Mouse (Mus musculus): ENCODE results near the gene St7l. TPM values are rescaled to one million over a fixed set of nuclear protein-coding genes. Genes with fewer than 3 reads are reported as not detected.

St7l gene
- total and polyA plus RNA-seq, 2 experiments from 2014 or later = 18.9 to 31.3 TPM

DNA sequence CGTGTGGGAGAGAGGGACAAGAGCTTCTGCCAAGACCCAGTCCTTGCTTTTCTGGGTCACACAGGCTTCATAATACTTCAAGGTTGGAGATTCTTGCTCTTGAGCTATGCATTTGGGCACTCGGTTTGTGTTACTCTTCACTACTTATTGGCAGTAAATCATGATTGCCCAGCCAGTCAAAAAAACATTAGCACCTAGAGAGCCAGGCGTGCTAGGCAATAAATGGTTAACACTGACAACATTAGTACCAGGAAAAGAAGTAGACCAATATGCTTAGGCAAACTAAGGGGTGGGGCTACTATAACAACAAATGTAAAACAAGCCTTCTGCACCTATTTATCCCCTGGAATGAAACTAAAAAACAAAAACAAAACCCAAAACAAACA is 45.1 kb upstream of the St7l start:
- ATAC-seq (no peak), DNase-seq (ENCODE audit: low spot score) (no peak)
- peak overlapping the region; percentile 97 for H3K4me2 ChIP-seq (ENCODE audit: low read depth, low read length)
- no peaks in the 10 kb centered on the region for H3K27me3 ChIP-seq (ENCODE audit: insufficient read depth, low read length)
- H3K36me3 ChIP-seq (ENCODE audit: insufficient read depth, low read length) = no peaks in the 10 kb centered on the region
- 4% methylated on average over 3 of the region's 3 CpGs for WGBS
- no peaks in the 10 kb centered on the region for H3K4me1 ChIP-seq (ENCODE audit: insufficient read depth, low read length)
- H3K9ac ChIP-seq (replicated peaks; ENCODE audit: low read length) = peak overlapping the region; percentile 79; the same call in 1 of the 2 replicates
- peak overlapping the region; percentile 78 for H3K4me3 ChIP-seq (ENCODE audit: low read length)
- peak overlapping the region; percentile 85; the same call in 1 of the 2 replicates for H3K27ac ChIP-seq
- TF ChIP-seq CTCF (IDR thresholded peaks at IDR 0.05; ENCODE audit: low read depth) = no peak
- H3K9me3 ChIP-seq (ENCODE audit: low read length) = no peaks in the 10 kb centered on the region

DNA sequence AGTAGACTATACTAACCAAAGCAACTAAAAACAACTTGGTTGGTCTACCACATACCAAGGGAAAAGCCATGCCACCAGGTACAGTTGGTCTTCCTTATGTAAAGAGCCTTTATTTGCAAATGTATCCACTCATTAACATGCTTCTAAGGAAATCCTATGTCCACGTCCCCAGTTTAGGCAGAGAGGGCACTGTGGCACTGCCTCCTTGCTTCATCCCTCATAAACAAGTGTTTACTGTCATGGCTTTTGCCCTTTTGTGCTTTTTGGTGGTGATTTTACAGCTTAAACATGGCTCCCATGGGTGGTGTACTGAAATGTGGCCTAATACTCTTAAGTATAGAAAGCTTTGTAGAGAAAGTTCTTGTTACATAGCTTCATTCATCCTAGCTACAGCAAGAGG is 43.4 kb upstream of the St7l start:
- H3K27ac ChIP-seq = no peak overlapping the region
- H3K36me3 ChIP-seq (ENCODE audit: insufficient read depth, low read length) = no peaks in the 10 kb centered on the region; the same call in 1 of the 2 replicates
- no peaks in the 10 kb centered on the region for H3K4me1 ChIP-seq (ENCODE audit: insufficient read depth, low read length)
- no peak overlapping the region for H3K4me2 ChIP-seq (ENCODE audit: low read depth, low read length)
- DNase-seq (ENCODE audit: low spot score) (no peak), ATAC-seq (no peak)
- no peaks in the 10 kb centered on the region for H3K27me3 ChIP-seq (ENCODE audit: insufficient read depth, low read length)
- H3K9me3 ChIP-seq (ENCODE audit: low read length) = no peaks in the 10 kb centered on the region
- H3K9ac ChIP-seq (replicated peaks; ENCODE audit: low read length) = no peak overlapping the region
- H3K4me3 ChIP-seq (ENCODE audit: low read length) = no peak overlapping the region
- no peak for TF ChIP-seq CTCF (IDR thresholded peaks at IDR 0.05; ENCODE audit: low read depth)
- WGBS = 50% methylated on average over 1 of the region's 1 CpGs

DNA sequence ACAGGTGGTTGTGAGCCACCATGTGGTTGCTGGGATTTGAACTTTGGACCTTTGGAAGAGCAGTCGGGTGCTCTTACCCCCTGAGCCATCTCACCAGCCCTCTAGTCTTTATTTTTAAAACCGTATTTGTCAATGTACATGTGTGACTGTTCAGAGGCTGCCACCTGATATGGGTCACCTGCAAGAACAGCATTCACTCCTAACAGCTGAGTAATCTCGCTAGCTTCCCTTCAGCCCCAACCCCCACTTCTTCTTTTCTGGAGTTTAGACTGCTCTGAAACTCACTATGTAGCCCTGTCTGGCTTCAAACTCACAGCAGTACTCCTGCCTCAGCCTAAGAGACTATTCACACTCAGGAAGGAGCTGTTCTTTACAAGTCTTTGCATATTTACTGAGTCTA is 41.4 kb upstream of the St7l start:
- no peaks in the 10 kb centered on the region for H3K27me3 ChIP-seq (ENCODE audit: insufficient read depth, low read length)
- no peak overlapping the region for H3K9ac ChIP-seq (replicated peaks; ENCODE audit: low read length)
- H3K4me3 ChIP-seq (ENCODE audit: low read length) = no peak overlapping the region
- H3K9me3 ChIP-seq (ENCODE audit: low read length) = no peaks in the 10 kb centered on the region
- H3K4me1 ChIP-seq (ENCODE audit: insufficient read depth, low read length) = no peaks in the 10 kb centered on the region
- peaks cover 7% of the 10 kb centered on the region; the same call in 1 of the 2 replicates for H3K36me3 ChIP-seq (ENCODE audit: insufficient read depth, low read length)
- TF ChIP-seq CTCF (IDR thresholded peaks at IDR 0.05; ENCODE audit: low read depth) = no peak
- ATAC-seq = no peak
- no peak for DNase-seq (ENCODE audit: low spot score)
- no peak overlapping the region for H3K27ac ChIP-seq
- 83% methylated on average over 3 of the region's 3 CpGs for WGBS
- H3K4me2 ChIP-seq (ENCODE audit: low read depth, low read length) = no peak overlapping the region

DNA sequence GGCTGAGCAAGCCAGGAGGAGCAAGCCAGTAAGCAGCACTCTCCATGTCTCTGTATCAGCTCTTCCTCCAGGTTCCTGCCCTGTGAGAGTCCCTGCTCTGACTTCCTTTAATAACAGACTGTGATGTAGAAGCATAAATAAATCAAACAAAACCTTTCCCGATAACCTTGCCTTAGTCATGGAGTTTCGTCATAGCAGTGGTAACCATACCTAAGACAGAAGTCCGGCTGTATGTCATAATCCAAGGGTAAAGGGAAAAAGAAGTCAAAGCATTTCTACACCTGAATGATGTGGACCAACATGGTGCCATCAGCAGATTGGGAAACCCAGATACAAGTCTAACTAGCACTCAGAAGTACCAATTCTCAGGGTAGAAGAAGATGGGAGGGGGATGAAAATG is 28.0 kb upstream of the St7l start:
- TF ChIP-seq CTCF (IDR thresholded peaks at IDR 0.05; ENCODE audit: low read depth) = no peak
- no peaks in the 10 kb centered on the region for H3K4me1 ChIP-seq (ENCODE audit: insufficient read depth, low read length)
- no peak overlapping the region for H3K4me3 ChIP-seq (ENCODE audit: low read length)
- no peaks in the 10 kb centered on the region for H3K27me3 ChIP-seq (ENCODE audit: insufficient read depth, low read length)
- no peak overlapping the region for H3K4me2 ChIP-seq (ENCODE audit: low read depth, low read length)
- no peak overlapping the region for H3K9ac ChIP-seq (replicated peaks; ENCODE audit: low read length)
- no peak overlapping the region for H3K27ac ChIP-seq
- no peak for DNase-seq (ENCODE audit: low spot score)
- H3K9me3 ChIP-seq (ENCODE audit: low read length) = no peaks in the 10 kb centered on the region
- 95% methylated on average over 3 of the region's 3 CpGs for WGBS
- peaks cover 25% of the 10 kb centered on the region for H3K36me3 ChIP-seq (ENCODE audit: insufficient read depth, low read length)
- no peak for ATAC-seq

DNA sequence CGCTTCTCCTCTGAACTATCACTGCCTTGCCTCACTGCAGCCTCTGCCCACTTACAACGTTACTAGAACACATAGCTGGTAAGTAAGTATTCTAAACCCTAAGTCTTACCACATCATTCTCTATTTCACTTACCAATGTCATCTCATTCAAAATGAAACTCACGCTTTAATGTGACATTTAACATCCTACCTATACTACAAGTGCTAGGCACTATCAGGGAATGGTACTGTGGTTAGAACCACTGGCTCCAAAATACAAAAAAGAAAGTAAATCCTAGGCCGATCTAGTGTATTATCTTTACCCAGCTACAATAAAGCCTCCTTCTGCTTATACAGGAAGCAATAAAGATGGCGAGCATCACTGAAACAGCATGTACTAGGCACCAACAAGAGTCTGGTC is 22.8 kb upstream of the St7l start:
- no peaks in the 10 kb centered on the region for H3K27me3 ChIP-seq (ENCODE audit: insufficient read depth, low read length)
- no peak overlapping the region for H3K4me2 ChIP-seq (ENCODE audit: low read depth, low read length)
- no peaks in the 10 kb centered on the region for H3K4me1 ChIP-seq (ENCODE audit: insufficient read depth, low read length)
- peaks cover 30% of the 10 kb centered on the region; the same call in 1 of the 2 replicates for H3K36me3 ChIP-seq (ENCODE audit: insufficient read depth, low read length)
- DNase-seq (ENCODE audit: low spot score) = no peak
- 97% methylated on average over 5 of the region's 5 CpGs for WGBS
- no peaks in the 10 kb centered on the region for H3K9me3 ChIP-seq (ENCODE audit: low read length)
- ATAC-seq = no peak
- no peak overlapping the region for H3K9ac ChIP-seq (replicated peaks; ENCODE audit: low read length)
- H3K27ac ChIP-seq = no peak overlapping the region
- TF ChIP-seq CTCF (IDR thresholded peaks at IDR 0.05; ENCODE audit: low read depth) = no peak
- H3K4me3 ChIP-seq (ENCODE audit: low read length) = no peak overlapping the region

DNA sequence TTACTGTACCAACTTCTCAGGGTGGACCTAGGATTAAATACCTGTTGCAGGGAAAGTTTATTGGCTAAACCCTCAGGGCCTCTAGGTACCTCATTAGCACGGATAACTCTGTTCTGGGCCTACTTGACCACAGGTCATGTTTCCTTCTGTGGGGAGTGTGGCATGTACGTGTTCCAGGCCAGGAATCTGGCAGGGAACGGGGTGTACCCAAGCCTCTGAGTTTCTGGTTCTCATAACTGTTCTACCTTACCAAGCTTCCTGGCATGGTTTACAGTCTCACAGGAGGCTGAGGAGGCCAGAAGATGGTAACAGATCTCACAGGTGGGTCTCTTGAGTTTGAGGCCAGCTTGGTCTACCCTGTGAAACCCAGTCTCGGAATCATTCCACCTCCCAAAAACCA is 17.2 kb upstream of the St7l start:
- H3K4me1 ChIP-seq (ENCODE audit: insufficient read depth, low read length) = no peaks in the 10 kb centered on the region
- no peak overlapping the region for H3K4me2 ChIP-seq (ENCODE audit: low read depth, low read length)
- no peak for ATAC-seq
- H3K4me3 ChIP-seq (ENCODE audit: low read length) = no peak overlapping the region
- H3K9me3 ChIP-seq (ENCODE audit: low read length) = no peaks in the 10 kb centered on the region
- no peak overlapping the region for H3K27ac ChIP-seq
- no peak for TF ChIP-seq CTCF (IDR thresholded peaks at IDR 0.05; ENCODE audit: low read depth)
- 93% methylated on average over 4 of the region's 4 CpGs for WGBS
- DNase-seq (ENCODE audit: low spot score) = no peak
- H3K36me3 ChIP-seq (ENCODE audit: insufficient read depth, low read length) = peaks cover 20% of the 10 kb centered on the region; the same call in 1 of the 2 replicates
- no peaks in the 10 kb centered on the region for H3K27me3 ChIP-seq (ENCODE audit: insufficient read depth, low read length)
- H3K9ac ChIP-seq (replicated peaks; ENCODE audit: low read length) = no peak overlapping the region

DNA sequence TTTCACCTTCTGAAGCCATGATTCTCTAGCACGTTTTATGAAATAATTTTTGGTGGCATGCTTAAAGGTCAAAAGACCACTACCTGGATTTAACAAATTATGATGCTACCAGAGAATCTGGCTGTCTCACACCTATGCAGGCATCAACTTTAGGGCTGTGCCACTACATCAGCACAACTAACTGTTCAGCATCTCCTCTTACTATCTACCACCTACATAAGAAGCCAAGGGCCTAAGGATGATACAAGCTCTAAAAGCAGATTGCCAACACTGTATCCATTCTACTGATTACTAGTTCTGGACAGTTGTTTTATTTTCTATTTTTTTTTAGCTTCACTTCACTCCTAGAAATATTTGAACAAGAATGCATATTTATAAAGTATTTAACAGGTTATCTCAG is 9.3 kb upstream of the St7l start:
- TF ChIP-seq CTCF (IDR thresholded peaks at IDR 0.05; ENCODE audit: low read depth) = no peak
- no peak for DNase-seq (ENCODE audit: low spot score)
- Histone ChIP-seq H3K9me3 (ENCODE audit: low read length) (no peaks in the 10 kb centered on the region), H3K4me1 (ENCODE audit: insufficient read depth, low read length) (no peaks in the 10 kb centered on the region), H3K36me3 (ENCODE audit: insufficient read depth, low read length) (no peaks in the 10 kb centered on the region), H3K4me3 (ENCODE audit: low read length) (no peak overlapping the region), H3K27me3 (ENCODE audit: insufficient read depth, low read length) (no peaks in the 10 kb centered on the region), H3K27ac (no peak overlapping the region), H3K4me2 (ENCODE audit: low read depth, low read length) (no peak overlapping the region), H3K9ac (replicated peaks; ENCODE audit: low read length) (no peak overlapping the region)
- no peak for ATAC-seq
- WGBS = 82% methylated on average over 1 of the region's 1 CpGs
